ENCODE assay signal across 18 mouse cellular contexts in genomic region chr4:139526475-139526874, GRCm38 (mm10). TPM values are rescaled to one million over a fixed set of nuclear protein-coding genes. Genes with fewer than 3 reads are reported as not detected.
DNase-seq lines count a peak whose midpoint lies in the region; ATAC-seq and TF ChIP-seq lines count a peak whose summit lies in the region.
"Had no signal": no experiment of that assay in that cellular context is flagged by ENCODE, and none has a peak within 500 bp of the region (broad histone marks: within the 10 kb centered on the region; RNA-seq: fewer than 3 reads in every experiment).

No protein-coding gene starts in this region.

- no peak overlapping the region for H3K4me2 ChIP-seq in midbrain, postnatal 0 days (ENCODE audit: low read depth, low read length, poor library complexity, severe bottlenecking)
- no peak overlapping the region for H3K4me2 ChIP-seq in midbrain, embryonic 15.5 days
- H3K4me2 ChIP-seq: embryonic facial prominence, embryonic 13.5 days; heart, embryonic 15.5 days; kidney, embryonic 15.5 days; limb, embryonic 13.5 days; neural tube, embryonic 12.5 days had no signal

- no peak for ATAC-seq in frontal cortex, adult (ENCODE audit: low TSS enrichment)
- ATAC-seq in midbrain, postnatal 0 days (ENCODE audit: low FRiP score): peak; percentile 63; the same call in 1 of the 2 replicates
- no peak for ATAC-seq in midbrain, embryonic 15.5 days (replicated peaks)
- ATAC-seq in erythroblast, adult 5-6 weeks (replicated peaks; ENCODE audit: low FRiP score, poor library complexity, severe bottlenecking): no peak
- ATAC-seq: forebrain, embryonic 16.5 days; midbrain, embryonic 16.5 days had no signal

- H3K27me3 ChIP-seq in midbrain, postnatal 0 days (ENCODE audit: insufficient read depth, low read length): no peaks in the 10 kb centered on the region
- no peaks in the 10 kb centered on the region for H3K27me3 ChIP-seq in midbrain, embryonic 15.5 days (replicated peaks)
- H3K27me3 ChIP-seq: embryonic facial prominence, embryonic 13.5 days; limb, embryonic 13.5 days; neural tube, embryonic 12.5 days had no signal

- WGBS in midbrain, postnatal 0 days: 36% methylated on average over 12 of the region's 12 CpGs
- whole genome bisulfite sequencing in midbrain, embryonic 15.5 days: 48% methylated on average over 12 of the region's 12 CpGs

- peak; percentile 4 to 35 for DNase-seq in frontal cortex, adult 2 months (ENCODE audit: extremely low spot score in 1 of 2, low spot score in 1 of 2)
- peak; percentile 73 for DNase-seq in midbrain, postnatal 0 days (ENCODE audit: low spot score)
- DNase-seq in cerebellum, adult 9-11 months: peak; percentile 59
- DNase-seq in retina, postnatal 1 day: peak; percentile 84
- DNase-seq in kidney, postnatal 4 days: no peak
- DNase-seq: lung, adult 2 months had no signal

- H3K9me3 ChIP-seq in midbrain, postnatal 0 days (ENCODE audit: low read length): no peaks in the 10 kb centered on the region
- no peaks in the 10 kb centered on the region for H3K9me3 ChIP-seq in midbrain, embryonic 15.5 days
- H3K9me3 ChIP-seq: embryonic facial prominence, embryonic 13.5 days; G1E; heart, embryonic 15.5 days; kidney, embryonic 15.5 days; limb, embryonic 13.5 days; neural tube, embryonic 12.5 days had no signal

- no peak overlapping the region for H3K9ac ChIP-seq in midbrain, postnatal 0 days (replicated peaks; ENCODE audit: low read length, poor library complexity, severe bottlenecking)
- no peak overlapping the region for H3K9ac ChIP-seq in midbrain, embryonic 15.5 days
- H3K9ac ChIP-seq: embryonic facial prominence, embryonic 13.5 days; heart, embryonic 15.5 days; kidney, embryonic 15.5 days; limb, embryonic 13.5 days; neural tube, embryonic 12.5 days had no signal

- no peak for TF ChIP-seq CTCF in midbrain, postnatal 0 days (IDR thresholded peaks at IDR 0.05)

- no peak overlapping the region for H3K4me3 ChIP-seq in midbrain, postnatal 0 days (ENCODE audit: low read depth, low read length)
- no peak overlapping the region for H3K4me3 ChIP-seq in midbrain, embryonic 15.5 days
- H3K4me3 ChIP-seq: embryonic facial prominence, embryonic 13.5 days; heart, embryonic 15.5 days; kidney, embryonic 15.5 days; limb, embryonic 13.5 days; neural tube, embryonic 12.5 days had no signal

- H3K36me3 ChIP-seq in midbrain, postnatal 0 days (ENCODE audit: insufficient read depth, low read length): no peaks in the 10 kb centered on the region
- H3K36me3 ChIP-seq in midbrain, embryonic 15.5 days (replicated peaks): no peaks in the 10 kb centered on the region
- H3K36me3 ChIP-seq: embryonic facial prominence, embryonic 13.5 days; G1E; heart, embryonic 15.5 days; kidney, embryonic 15.5 days; limb, embryonic 13.5 days; neural tube, embryonic 12.5 days had no signal

- H3K27ac ChIP-seq in midbrain, postnatal 0 days (ENCODE audit: low read depth, low read length): no peak overlapping the region
- no peak overlapping the region for H3K27ac ChIP-seq in midbrain, embryonic 15.5 days
- H3K27ac ChIP-seq: embryonic facial prominence, embryonic 13.5 days; heart, embryonic 15.5 days; kidney, embryonic 15.5 days; limb, embryonic 13.5 days; macrophage; neural tube, embryonic 12.5 days had no signal

- H3K4me1 ChIP-seq in midbrain, postnatal 0 days (ENCODE audit: insufficient read depth, low read length): no peaks in the 10 kb centered on the region
- H3K4me1 ChIP-seq in midbrain, embryonic 15.5 days: peaks cover 3% of the 10 kb centered on the region; the same call in 1 of the 2 replicates
- H3K4me1 ChIP-seq: embryonic facial prominence, embryonic 13.5 days; heart, embryonic 15.5 days; kidney, embryonic 15.5 days; limb, embryonic 13.5 days; neural tube, embryonic 12.5 days had no signal

RNA-seq across cellular contexts. Expression of gene Iffo2, which starts 3.9 kb away (rescaled TPM):
- polyA plus RNA-seq in frontal cortex, adult 2 months (2012; rRNA removed): 10.1 TPM in 2 replicates
- 14.8 and 18.1 TPM in 2 replicates for total RNA-seq in midbrain, postnatal 0 days (2014; rRNA removed)
- polyA plus RNA-seq in midbrain, postnatal 0 days (2015; fragmentation: Nextera tagmentation; extraction: Ambion mirVana): 4.3 and 5.8 TPM in 2 replicates
- 4.1 and 4.3 TPM in 2 replicates for polyA plus RNA-seq in midbrain, embryonic 15.5 days (2015; fragmentation: Nextera tagmentation; extraction: Ambion mirVana)
- not detected in 2 replicates for total RNA-seq in erythroblast, adult 5-6 weeks (2015; ENCODE audit: low replicate concordance)
- total RNA-seq in erythroblast, adult 5-6 weeks (2017; ENCODE audit: low replicate concordance): 0.14 and 1.9 TPM in 2 replicates

Comparison
In these comparisons a context has a peak if more than half of its experiments do, and no peak if none do; other contexts are left out.
1. DNase-seq: peak in frontal cortex, adult 2 months (2 of 2), midbrain, postnatal 0 days (single experiment), cerebellum, adult 9-11 months (single experiment) and retina, postnatal 1 day (single experiment); none in kidney, postnatal 4 days (0 of 2).